Mouse (Mus musculus): ENCODE results near the gene Vil1. TPM values are rescaled to one million over a fixed set of nuclear protein-coding genes. Genes with fewer than 3 reads are reported as not detected.

Gene Vil1
- polyA plus RNA-seq, 1 experiment from 2014 or later: 0.10 TPM

DNA sequence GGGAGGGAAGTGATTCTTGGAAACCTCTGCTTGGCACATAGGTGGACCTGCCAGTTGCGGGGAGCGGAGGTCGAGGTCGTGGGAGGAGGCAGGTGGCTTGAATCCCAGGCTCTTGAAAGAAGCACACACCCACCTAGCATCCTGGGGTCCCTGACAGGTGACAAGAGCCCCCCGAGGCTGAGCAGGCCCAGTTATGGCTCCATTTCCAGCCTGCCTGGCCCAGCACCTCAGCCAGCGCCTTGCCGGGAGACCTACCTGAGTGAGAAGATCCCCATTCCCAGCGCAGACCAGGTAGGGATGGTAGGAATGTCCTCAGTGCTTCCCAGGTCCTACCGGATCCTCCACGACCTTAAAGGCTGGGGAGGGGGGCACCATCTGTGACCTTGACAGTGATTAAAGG lies 33.6 kb upstream of the Vil1 start:
- no peak overlapping the region for H3K4me2 ChIP-seq
- no peak for ATAC-seq (ENCODE audit: low read depth)
- 89% methylated on average over 10 of the region's 10 CpGs for WGBS
- H3K4me3 ChIP-seq: no peak overlapping the region
- H3K9me3 ChIP-seq: no peaks in the 10 kb centered on the region
- H3K9ac ChIP-seq: no peak overlapping the region
- no peak overlapping the region for H3K27ac ChIP-seq (replicated peaks)
- H3K4me1 ChIP-seq (replicated peaks): 0 out of 2 replicates have a peak, but pooled peaks cover 6% of the 10 kb centered on the region
- no peaks in the 10 kb centered on the region for H3K36me3 ChIP-seq
- H3K27me3 ChIP-seq: no peaks in the 10 kb centered on the region

GRCm38 (mm10) chr1:74376396-74376795 lies 32.8 kb upstream of the Vil1 start:
- Histone ChIP-seq H3K4me1 (replicated peaks) (0 out of 2 replicates have a peak, but pooled peaks cover 6% of the 10 kb centered on the region), H3K27me3 (no peaks in the 10 kb centered on the region), H3K9me3 (no peaks in the 10 kb centered on the region), H3K9ac (no peak overlapping the region), H3K4me3 (no peak overlapping the region), H3K27ac (replicated peaks) (no peak overlapping the region), H3K36me3 (no peaks in the 10 kb centered on the region), H3K4me2 (no peak overlapping the region)
- 83% methylated on average over 4 of the region's 4 CpGs for WGBS
- ATAC-seq (ENCODE audit: low read depth): no peak

DNA sequence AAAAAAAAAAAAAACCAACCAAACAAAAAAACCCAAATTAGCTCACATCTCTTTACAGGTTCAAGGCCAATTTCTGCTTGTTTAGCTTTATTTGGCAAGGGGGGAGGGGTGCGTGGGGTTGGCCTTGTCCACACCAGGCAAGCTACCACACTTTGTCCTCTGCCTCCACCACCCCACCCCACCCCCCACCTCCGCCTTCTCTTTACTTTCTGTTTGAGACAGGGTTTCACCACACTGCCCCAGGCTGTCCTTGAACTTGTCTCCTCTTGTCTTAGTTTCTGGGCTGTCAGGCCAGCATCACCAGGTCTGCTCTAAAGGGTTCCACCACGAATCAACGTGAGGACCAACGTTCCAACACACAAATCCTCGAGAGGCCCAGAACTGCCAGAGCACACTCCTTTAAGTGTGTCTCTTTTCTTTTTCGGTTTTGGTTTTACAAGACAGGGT lies 30.1 kb upstream of the Vil1 start:
- Histone ChIP-seq H3K9me3 (no peaks in the 10 kb centered on the region), H3K4me1 (replicated peaks) (0 out of 2 replicates have a peak, but pooled peaks cover 6% of the 10 kb centered on the region), H3K36me3 (no peaks in the 10 kb centered on the region), H3K4me2 (no peak overlapping the region), H3K27ac (replicated peaks) (no peak overlapping the region), H3K4me3 (no peak overlapping the region), H3K9ac (no peak overlapping the region), H3K27me3 (no peaks in the 10 kb centered on the region)
- WGBS: 88% methylated on average over 7 of the region's 7 CpGs
- no peak for ATAC-seq (ENCODE audit: low read depth)

- H3K4me2 ChIP-seq: no peak overlapping the region
- H3K27me3 ChIP-seq: no peaks in the 10 kb centered on the region
- no peaks in the 10 kb centered on the region for H3K36me3 ChIP-seq
- no peak overlapping the region for H3K27ac ChIP-seq (replicated peaks)
- H3K4me3 ChIP-seq: no peak overlapping the region
- H3K4me1 ChIP-seq (replicated peaks): 0 out of 2 replicates have a peak, but pooled peaks cover 6% of the 10 kb centered on the region
- ATAC-seq (ENCODE audit: low read depth): no peak
- WGBS: 82% methylated on average over 5 of the region's 5 CpGs
- H3K9ac ChIP-seq: no peak overlapping the region
- H3K9me3 ChIP-seq: no peaks in the 10 kb centered on the region
These were observed 28.7 kb upstream of the Vil1 start for GRCm38 (mm10) chr1:74380484-74380883.

- Histone ChIP-seq H3K36me3 (no peaks in the 10 kb centered on the region), H3K4me2 (no peak overlapping the region), H3K4me1 (replicated peaks) (no peaks in the 10 kb centered on the region), H3K9me3 (no peaks in the 10 kb centered on the region), H3K9ac (no peak overlapping the region), H3K4me3 (no peak overlapping the region), H3K27ac (replicated peaks) (no peak overlapping the region), H3K27me3 (no peaks in the 10 kb centered on the region)
- WGBS: 93% methylated on average over 10 of the region's 10 CpGs
- no peak for ATAC-seq (ENCODE audit: low read depth)
These were observed 27.6 kb upstream of the Vil1 start for GRCm38 (mm10) chr1:74381588-74382021.

DNA sequence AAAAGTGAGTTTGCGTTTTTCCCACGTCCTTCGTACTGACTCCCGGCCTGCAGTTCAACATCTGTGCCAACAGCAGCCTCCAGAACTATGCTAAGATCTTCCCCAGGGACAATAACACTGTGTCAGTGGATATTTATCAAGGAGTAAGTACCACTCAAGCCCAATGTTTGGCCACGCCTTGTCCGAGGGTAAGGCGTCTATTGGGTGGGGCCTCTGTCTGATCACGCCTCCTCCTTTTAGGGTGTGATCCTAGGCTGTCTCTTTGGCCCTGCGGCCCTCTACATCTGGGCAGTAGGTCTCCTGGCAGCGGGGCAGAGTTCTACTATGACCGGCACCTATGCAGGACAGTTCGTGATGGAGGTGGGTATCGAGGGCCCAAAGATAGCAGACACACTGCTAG lies 25.8 kb upstream of the Vil1 start:
- Histone ChIP-seq H3K4me3 (no peak overlapping the region), H3K9me3 (no peaks in the 10 kb centered on the region), H3K4me1 (replicated peaks) (peaks cover 7% of the 10 kb centered on the region), H3K27me3 (peaks cover 1% of the 10 kb centered on the region; the same call in 1 of the 2 replicates), H3K27ac (replicated peaks) (no peak overlapping the region), H3K9ac (no peak overlapping the region), H3K4me2 (no peak overlapping the region), H3K36me3 (no peaks in the 10 kb centered on the region)
- WGBS: 91% methylated on average over 13 of the region's 13 CpGs
- ATAC-seq (ENCODE audit: low read depth): no peak

DNA sequence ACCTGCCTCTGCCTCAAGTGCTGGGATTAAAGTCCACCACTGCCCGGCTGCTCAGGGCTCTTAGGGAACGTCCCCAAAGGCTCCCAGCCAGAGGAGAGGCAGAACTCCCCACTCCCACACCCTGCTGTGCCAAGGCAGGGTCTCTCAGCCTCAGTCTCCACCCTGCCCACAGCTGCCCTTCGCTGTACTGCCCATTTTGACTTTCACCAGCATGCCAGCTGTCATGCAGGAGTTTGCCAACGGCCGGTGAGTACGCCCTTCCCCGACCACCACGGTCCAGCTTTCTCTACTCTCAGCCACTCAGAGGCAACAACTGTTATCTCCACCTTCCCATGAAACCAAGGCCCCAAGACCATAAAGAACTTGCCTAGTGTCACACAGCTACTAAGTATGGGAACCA lies 24.7 kb upstream of the Vil1 start:
- H3K27me3 ChIP-seq: peaks cover 11% of the 10 kb centered on the region
- H3K4me3 ChIP-seq: no peak overlapping the region
- no peaks in the 10 kb centered on the region for H3K36me3 ChIP-seq
- H3K9ac ChIP-seq: no peak overlapping the region
- H3K9me3 ChIP-seq: no peaks in the 10 kb centered on the region
- no peak overlapping the region for H3K27ac ChIP-seq (replicated peaks)
- 86% methylated on average over 8 of the region's 8 CpGs for WGBS
- no peak overlapping the region for H3K4me2 ChIP-seq
- no peak for ATAC-seq (ENCODE audit: low read depth)
- H3K4me1 ChIP-seq (replicated peaks): peaks cover 9% of the 10 kb centered on the region

- 95% methylated on average over 10 of the region's 10 CpGs for WGBS
- Histone ChIP-seq H3K9me3 (no peaks in the 10 kb centered on the region), H3K4me2 (no peak overlapping the region), H3K36me3 (no peaks in the 10 kb centered on the region), H3K4me3 (no peak overlapping the region), H3K4me1 (replicated peaks) (peaks cover 15% of the 10 kb centered on the region), H3K27me3 (peaks cover 15% of the 10 kb centered on the region), H3K27ac (replicated peaks) (no peak overlapping the region), H3K9ac (no peak overlapping the region)
- ATAC-seq (ENCODE audit: low read depth): no peak
These were observed 24.1 kb upstream of the Vil1 start for GRCm38 (mm10) chr1:74385064-74385463.

DNA sequence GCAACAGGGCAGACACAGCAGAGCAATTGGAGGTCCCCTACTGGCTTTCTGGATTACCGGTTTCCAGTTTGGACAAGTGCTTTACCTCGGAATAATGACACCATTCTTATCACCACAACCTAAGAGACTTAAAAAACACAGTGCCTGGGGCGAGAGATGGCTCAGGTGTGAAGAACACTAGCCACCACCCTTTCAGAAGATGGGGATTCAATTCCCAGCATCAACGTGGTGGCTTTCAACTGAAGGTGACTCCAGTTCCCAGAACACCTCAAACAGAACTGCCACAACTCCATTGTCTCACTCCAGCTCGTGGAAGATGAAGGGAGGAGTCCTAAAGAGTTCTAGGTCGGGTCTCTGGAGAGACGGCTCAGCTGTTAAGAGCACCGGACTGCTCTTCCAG lies 23.6 kb upstream of the Vil1 start:
- ATAC-seq (ENCODE audit: low read depth): no peak
- Histone ChIP-seq H3K27me3 (peaks cover 15% of the 10 kb centered on the region), H3K4me2 (no peak overlapping the region), H3K4me3 (no peak overlapping the region), H3K4me1 (replicated peaks) (peaks cover 19% of the 10 kb centered on the region), H3K9me3 (no peaks in the 10 kb centered on the region), H3K36me3 (no peaks in the 10 kb centered on the region), H3K9ac (no peak overlapping the region), H3K27ac (replicated peaks) (no peak overlapping the region)
- WGBS: 88% methylated on average over 8 of the region's 8 CpGs

DNA sequence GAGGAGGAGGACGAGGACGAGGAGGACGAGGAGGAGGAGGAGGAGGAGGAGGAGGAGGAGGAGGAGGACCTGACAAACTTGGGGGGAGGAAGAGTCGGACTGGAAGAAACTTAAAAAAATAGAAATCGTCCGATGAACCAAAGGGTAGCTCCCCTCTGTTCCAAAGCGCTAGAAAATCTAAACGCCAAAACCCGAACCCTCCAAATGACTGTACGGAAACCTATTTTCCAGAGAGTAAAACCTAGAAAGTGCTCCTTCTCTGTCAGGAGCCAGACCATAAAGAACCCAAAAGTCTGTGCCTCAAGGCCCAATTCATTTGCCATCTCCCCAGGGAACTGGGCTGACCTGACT lies 22.8 kb upstream of the Vil1 start:
- 54% methylated on average over 7 of the region's 10 CpGs for WGBS
- no peak for ATAC-seq (ENCODE audit: low read depth)
- Histone ChIP-seq H3K4me3 (peak overlapping the region; percentile 61), H3K27me3 (peaks cover 15% of the 10 kb centered on the region), H3K27ac (replicated peaks) (peak overlapping the region; percentile 96), H3K4me2 (peak overlapping the region; percentile 59), H3K4me1 (replicated peaks) (peaks cover 27% of the 10 kb centered on the region), H3K9ac (peak overlapping the region; percentile 75), H3K36me3 (no peaks in the 10 kb centered on the region), H3K9me3 (no peaks in the 10 kb centered on the region)

GRCm38 (mm10) chr1:74386714-74387385 lies 22.3 kb upstream of the Vil1 start:
- Histone ChIP-seq H3K36me3 (no peaks in the 10 kb centered on the region), H3K27me3 (peaks cover 15% of the 10 kb centered on the region), H3K4me3 (peak overlapping the region; percentile 61), H3K4me1 (replicated peaks) (peaks cover 27% of the 10 kb centered on the region), H3K9ac (peak overlapping the region; percentile 75), H3K27ac (replicated peaks) (peak overlapping the region; percentile 96), H3K9me3 (no peaks in the 10 kb centered on the region), H3K4me2 (peak overlapping the region; percentile 59)
- peak; percentile 90 for ATAC-seq (ENCODE audit: low read depth)
- WGBS: under 1% methylated on average over 26 of the region's 26 CpGs

DNA sequence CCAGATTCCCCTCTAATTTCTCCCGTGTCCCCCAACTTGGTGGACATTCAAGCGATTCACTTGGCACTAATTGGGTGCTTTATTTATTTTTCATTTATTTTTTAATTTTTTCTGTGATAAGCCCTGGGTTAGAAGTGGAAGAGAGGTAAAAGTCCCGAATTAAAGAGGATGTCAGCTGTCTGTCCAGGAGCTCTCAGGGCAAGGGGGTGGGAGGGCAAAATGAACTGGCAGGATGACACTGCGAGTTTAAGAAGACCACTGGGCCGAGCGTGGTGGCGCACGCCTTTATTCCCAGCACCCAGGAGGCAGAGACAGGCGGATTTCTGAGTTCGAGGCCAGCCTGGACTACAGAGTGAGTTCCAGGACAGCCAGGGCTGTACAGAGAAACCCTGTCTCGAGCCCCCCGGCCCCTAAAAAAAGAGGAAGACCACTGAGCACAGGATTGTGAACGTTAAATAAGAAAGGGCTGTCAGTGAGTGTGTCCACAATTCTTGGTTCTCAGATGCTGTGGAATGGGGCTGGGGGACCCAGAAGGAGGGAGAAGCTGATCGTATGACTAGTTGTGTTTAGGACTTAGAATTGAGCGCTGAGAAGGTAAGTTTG lies 21.7 kb upstream of the Vil1 start:
- peak overlapping the region; percentile 59 for H3K4me2 ChIP-seq
- H3K9ac ChIP-seq: peak overlapping the region; percentile 75
- peak overlapping the region; percentile 61 for H3K4me3 ChIP-seq
- 55% methylated on average over 15 of the region's 15 CpGs for WGBS
- no peak for ATAC-seq (ENCODE audit: low read depth)
- H3K36me3 ChIP-seq: no peaks in the 10 kb centered on the region
- H3K27me3 ChIP-seq: peaks cover 15% of the 10 kb centered on the region
- H3K27ac ChIP-seq (replicated peaks): peak overlapping the region; percentile 96
- H3K9me3 ChIP-seq: no peaks in the 10 kb centered on the region
- peaks cover 32% of the 10 kb centered on the region for H3K4me1 ChIP-seq (replicated peaks)

Data from neural tube, embryonic 13.5 days (tissue).